Mouse (Mus musculus): ENCODE measurements at regions not wholly inside any gene's neighbourhood (a gene's known extent, or its start where the extent isn't known, plus 50 kb on each side); places are given as distances from the start of the nearest gene placed in this dataset.

DNA sequence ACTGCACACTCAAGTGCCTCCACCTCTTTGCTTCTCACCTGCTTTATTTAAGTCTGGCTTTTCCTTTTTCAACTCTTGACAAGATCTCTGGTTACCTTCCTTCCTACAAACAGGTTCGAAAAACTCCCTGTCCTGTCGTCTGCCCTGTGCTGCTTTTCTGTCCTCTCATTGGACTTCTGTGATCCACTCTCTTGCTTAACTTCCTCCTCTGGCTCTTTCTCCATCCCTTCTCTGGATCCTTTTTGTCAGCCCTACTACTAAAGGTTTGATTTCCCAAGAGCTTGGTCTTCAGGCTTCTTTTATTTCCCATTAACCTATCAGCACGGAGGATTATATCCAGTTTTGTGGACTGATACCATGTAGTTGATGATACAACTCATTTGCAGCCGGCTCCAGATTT lies 149.8 kb downstream of the Satb1 start:
- Histone ChIP-seq H3K9me3 (replicated peaks; ENCODE audit: control insufficient read depth, low read length) (no peaks in the 10 kb centered on the region), H3K27ac (ENCODE audit: low read depth, low read length) (no peak overlapping the region), H3K4me1 (ENCODE audit: control insufficient read depth, insufficient read depth, low read length) (no peaks in the 10 kb centered on the region), H3K4me2 (no peak overlapping the region), H3K36me3 (ENCODE audit: control insufficient read depth, insufficient read depth, low read length) (no peaks in the 10 kb centered on the region), H3K9ac (ENCODE audit: low read depth, low read length) (no peak overlapping the region), H3K4me3 (ENCODE audit: low read depth, low read length) (no peak overlapping the region), H3K27me3 (ENCODE audit: control insufficient read depth, insufficient read depth, low read length) (no peaks in the 10 kb centered on the region)
- 79% methylated on average over 4 of the region's 4 CpGs for WGBS (ENCODE audit: insufficient replicate concordance)
- no peak for ATAC-seq (replicated peaks; ENCODE audit: insufficient number of reproducible peaks, low FRiP score, low TSS enrichment)

DNA sequence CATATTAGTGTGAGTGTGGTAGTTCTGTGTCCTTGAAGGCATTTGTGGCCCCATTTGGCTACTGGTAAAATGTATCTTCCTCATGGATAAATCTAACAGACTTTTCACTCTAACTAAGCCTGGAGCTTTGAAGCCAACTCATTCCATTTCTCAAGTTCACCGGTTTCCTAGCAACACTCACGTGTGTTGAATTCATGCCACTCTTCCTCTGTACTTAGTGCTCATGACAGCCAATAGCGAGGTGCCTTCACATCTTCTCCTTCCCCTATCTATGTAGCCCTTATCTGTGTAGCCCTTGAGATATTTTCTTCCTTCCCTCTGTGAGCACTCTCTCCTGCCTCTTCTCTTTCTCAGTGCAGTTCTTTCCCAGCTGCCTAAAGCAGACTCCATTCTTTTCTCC lies 150.7 kb downstream of the Satb1 start:
- no peak for ATAC-seq (replicated peaks; ENCODE audit: insufficient number of reproducible peaks, low FRiP score, low TSS enrichment)
- no peaks in the 10 kb centered on the region for H3K36me3 ChIP-seq (ENCODE audit: control insufficient read depth, insufficient read depth, low read length)
- H3K4me3 ChIP-seq (ENCODE audit: low read depth, low read length) = no peak overlapping the region
- no peak overlapping the region for H3K27ac ChIP-seq (ENCODE audit: low read depth, low read length)
- 59% methylated on average over 3 of the region's 3 CpGs for WGBS (ENCODE audit: insufficient replicate concordance)
- no peak overlapping the region for H3K4me2 ChIP-seq
- no peaks in the 10 kb centered on the region for H3K27me3 ChIP-seq (ENCODE audit: control insufficient read depth, insufficient read depth, low read length)
- H3K9me3 ChIP-seq (replicated peaks; ENCODE audit: control insufficient read depth, low read length) = no peaks in the 10 kb centered on the region
- H3K9ac ChIP-seq (ENCODE audit: low read depth, low read length) = no peak overlapping the region
- H3K4me1 ChIP-seq (ENCODE audit: control insufficient read depth, insufficient read depth, low read length) = no peaks in the 10 kb centered on the region

GRCm38 (mm10) chr17:51677451-51677850 lies 155.6 kb downstream of the Satb1 start:
- no peaks in the 10 kb centered on the region for H3K9me3 ChIP-seq (replicated peaks; ENCODE audit: control insufficient read depth, low read length)
- no peaks in the 10 kb centered on the region for H3K36me3 ChIP-seq (ENCODE audit: control insufficient read depth, insufficient read depth, low read length)
- H3K4me2 ChIP-seq = no peak overlapping the region
- no peak overlapping the region for H3K27ac ChIP-seq (ENCODE audit: low read depth, low read length)
- no peaks in the 10 kb centered on the region for H3K4me1 ChIP-seq (ENCODE audit: control insufficient read depth, insufficient read depth, low read length)
- ATAC-seq (replicated peaks; ENCODE audit: insufficient number of reproducible peaks, low FRiP score, low TSS enrichment) = no peak
- 89% methylated on average over 8 of the region's 8 CpGs for WGBS (ENCODE audit: insufficient replicate concordance)
- no peaks in the 10 kb centered on the region for H3K27me3 ChIP-seq (ENCODE audit: control insufficient read depth, insufficient read depth, low read length)
- H3K9ac ChIP-seq (ENCODE audit: low read depth, low read length) = no peak overlapping the region
- no peak overlapping the region for H3K4me3 ChIP-seq (ENCODE audit: low read depth, low read length)

DNA sequence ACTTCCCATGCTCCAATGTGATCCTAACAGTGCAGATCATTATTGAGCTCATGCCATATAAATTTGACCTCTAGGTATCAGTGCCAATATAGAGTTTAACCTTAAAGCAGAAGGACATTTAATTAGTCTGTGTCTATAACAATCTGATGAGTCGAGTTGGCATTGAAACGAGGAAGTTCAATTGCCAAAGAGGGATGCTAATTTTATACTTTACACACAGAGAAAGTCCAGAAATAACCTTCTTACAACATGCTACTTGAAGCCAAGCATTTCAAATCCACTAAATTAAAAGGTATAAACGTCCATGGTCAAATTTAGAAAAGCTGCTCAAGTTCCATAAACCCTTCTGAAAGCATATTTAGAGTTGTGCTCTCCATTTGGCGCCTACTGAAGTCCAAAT lies 174.7 kb downstream of the Satb1 start:
- WGBS (ENCODE audit: insufficient replicate concordance) = 72% methylated on average over 4 of the region's 4 CpGs
- Histone ChIP-seq H3K4me2 (no peak overlapping the region), H3K4me1 (ENCODE audit: control insufficient read depth, insufficient read depth, low read length) (no peaks in the 10 kb centered on the region), H3K36me3 (ENCODE audit: control insufficient read depth, insufficient read depth, low read length) (no peaks in the 10 kb centered on the region), H3K9me3 (replicated peaks; ENCODE audit: control insufficient read depth, low read length) (no peaks in the 10 kb centered on the region), H3K9ac (ENCODE audit: low read depth, low read length) (no peak overlapping the region), H3K27ac (ENCODE audit: low read depth, low read length) (no peak overlapping the region), H3K27me3 (ENCODE audit: control insufficient read depth, insufficient read depth, low read length) (no peaks in the 10 kb centered on the region), H3K4me3 (ENCODE audit: low read depth, low read length) (no peak overlapping the region)
- ATAC-seq (replicated peaks; ENCODE audit: insufficient number of reproducible peaks, low FRiP score, low TSS enrichment) = no peak

DNA sequence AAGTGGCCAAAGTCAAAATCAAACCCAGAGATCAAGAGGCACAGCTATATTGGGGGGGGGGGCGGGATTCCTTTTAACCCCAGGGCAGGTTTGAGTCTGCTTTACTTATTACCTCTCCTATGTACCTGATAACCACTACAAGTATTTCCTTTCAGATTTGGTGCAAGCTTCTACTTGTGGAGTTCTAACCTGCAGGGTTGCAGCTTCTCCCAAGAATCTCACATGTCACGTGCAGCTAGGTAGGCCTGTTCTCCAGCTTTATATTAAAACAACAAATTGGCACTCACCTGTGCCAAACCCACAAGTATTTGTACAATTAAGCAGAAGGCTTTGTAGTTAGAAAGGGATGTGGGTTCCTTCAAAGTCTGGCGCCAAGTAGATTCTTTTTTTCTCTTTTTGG lies 179.2 kb downstream of the Satb1 start:
- no peak for ATAC-seq (replicated peaks; ENCODE audit: insufficient number of reproducible peaks, low FRiP score, low TSS enrichment)
- no peak overlapping the region for H3K27ac ChIP-seq (ENCODE audit: low read depth, low read length)
- H3K36me3 ChIP-seq (ENCODE audit: control insufficient read depth, insufficient read depth, low read length) = no peaks in the 10 kb centered on the region
- no peak overlapping the region for H3K4me2 ChIP-seq
- no peak overlapping the region for H3K9ac ChIP-seq (ENCODE audit: low read depth, low read length)
- H3K27me3 ChIP-seq (ENCODE audit: control insufficient read depth, insufficient read depth, low read length) = no peaks in the 10 kb centered on the region
- H3K9me3 ChIP-seq (replicated peaks; ENCODE audit: control insufficient read depth, low read length) = no peaks in the 10 kb centered on the region
- 70% methylated on average over 3 of the region's 3 CpGs for WGBS (ENCODE audit: insufficient replicate concordance)
- no peak overlapping the region for H3K4me3 ChIP-seq (ENCODE audit: low read depth, low read length)
- H3K4me1 ChIP-seq (ENCODE audit: control insufficient read depth, insufficient read depth, low read length) = no peaks in the 10 kb centered on the region

DNA sequence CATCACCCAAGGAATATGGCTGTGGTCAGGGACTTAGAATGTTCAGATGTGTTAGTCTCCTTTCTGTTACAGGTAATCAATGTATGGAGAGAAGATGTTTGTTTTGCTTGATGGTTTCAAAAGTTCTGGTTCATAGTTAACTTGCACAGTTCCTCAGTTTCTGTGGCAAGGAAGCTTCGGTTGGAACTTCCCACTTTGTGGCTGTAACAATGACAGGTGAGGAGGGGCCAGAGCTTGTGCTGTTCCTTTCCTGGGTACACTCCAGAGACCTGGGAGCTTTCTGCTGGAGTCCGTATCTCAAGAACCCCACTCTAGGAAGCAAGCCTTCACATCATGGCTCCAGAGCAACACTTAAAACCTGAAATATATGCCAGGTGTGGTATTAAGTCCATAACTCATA lies 181.2 kb downstream of the Satb1 start:
- WGBS (ENCODE audit: insufficient replicate concordance) = 77% methylated on average over 2 of the region's 2 CpGs
- no peaks in the 10 kb centered on the region for H3K4me1 ChIP-seq (ENCODE audit: control insufficient read depth, insufficient read depth, low read length)
- no peak for ATAC-seq (replicated peaks; ENCODE audit: insufficient number of reproducible peaks, low FRiP score, low TSS enrichment)
- H3K9me3 ChIP-seq (replicated peaks; ENCODE audit: control insufficient read depth, low read length) = no peaks in the 10 kb centered on the region
- no peak overlapping the region for H3K4me2 ChIP-seq
- no peak overlapping the region for H3K4me3 ChIP-seq (ENCODE audit: low read depth, low read length)
- H3K36me3 ChIP-seq (ENCODE audit: control insufficient read depth, insufficient read depth, low read length) = no peaks in the 10 kb centered on the region
- no peaks in the 10 kb centered on the region for H3K27me3 ChIP-seq (ENCODE audit: control insufficient read depth, insufficient read depth, low read length)
- no peak overlapping the region for H3K9ac ChIP-seq (ENCODE audit: low read depth, low read length)
- H3K27ac ChIP-seq (ENCODE audit: low read depth, low read length) = no peak overlapping the region

DNA sequence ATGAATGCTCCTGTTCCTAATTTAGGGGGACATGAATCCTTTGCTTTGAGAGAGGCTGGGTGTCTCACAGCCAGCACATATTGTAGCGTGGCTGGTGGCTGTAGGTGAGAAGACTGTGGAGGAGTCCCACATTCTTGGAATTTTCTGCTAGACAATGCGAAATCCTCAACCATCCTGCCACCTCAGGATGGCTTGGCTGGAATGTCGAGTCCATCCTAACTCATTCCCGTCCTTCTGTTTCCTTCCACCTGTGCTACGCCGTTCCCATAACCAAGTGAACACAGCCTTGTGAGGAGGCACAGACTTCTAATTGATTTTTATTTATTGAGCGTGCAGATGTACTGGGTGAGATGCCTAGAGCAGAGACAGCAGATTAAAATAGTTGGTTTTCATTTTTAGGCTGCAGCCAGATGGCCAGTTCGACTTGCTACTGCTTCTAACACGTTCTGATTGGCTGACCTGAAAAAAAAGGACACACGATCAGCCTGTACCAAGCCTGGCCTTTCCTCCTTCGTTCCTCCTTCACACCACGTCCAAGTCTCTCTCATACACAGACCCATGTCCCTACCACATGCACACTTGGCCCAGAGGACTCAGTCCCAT lies 183.8 kb downstream of the Satb1 start:
- H3K36me3 ChIP-seq (ENCODE audit: control insufficient read depth, insufficient read depth, low read length) = no peaks in the 10 kb centered on the region
- no peaks in the 10 kb centered on the region for H3K9me3 ChIP-seq (replicated peaks; ENCODE audit: control insufficient read depth, low read length)
- H3K4me1 ChIP-seq (ENCODE audit: control insufficient read depth, insufficient read depth, low read length) = no peaks in the 10 kb centered on the region
- H3K27me3 ChIP-seq (ENCODE audit: control insufficient read depth, insufficient read depth, low read length) = no peaks in the 10 kb centered on the region
- no peak overlapping the region for H3K27ac ChIP-seq (ENCODE audit: low read depth, low read length)
- WGBS (ENCODE audit: insufficient replicate concordance) = 69% methylated on average over 12 of the region's 12 CpGs
- ATAC-seq (replicated peaks; ENCODE audit: insufficient number of reproducible peaks, low FRiP score, low TSS enrichment) = no peak
- H3K4me2 ChIP-seq = no peak overlapping the region
- no peak overlapping the region for H3K4me3 ChIP-seq (ENCODE audit: low read depth, low read length)
- H3K9ac ChIP-seq (ENCODE audit: low read depth, low read length) = no peak overlapping the region

DNA sequence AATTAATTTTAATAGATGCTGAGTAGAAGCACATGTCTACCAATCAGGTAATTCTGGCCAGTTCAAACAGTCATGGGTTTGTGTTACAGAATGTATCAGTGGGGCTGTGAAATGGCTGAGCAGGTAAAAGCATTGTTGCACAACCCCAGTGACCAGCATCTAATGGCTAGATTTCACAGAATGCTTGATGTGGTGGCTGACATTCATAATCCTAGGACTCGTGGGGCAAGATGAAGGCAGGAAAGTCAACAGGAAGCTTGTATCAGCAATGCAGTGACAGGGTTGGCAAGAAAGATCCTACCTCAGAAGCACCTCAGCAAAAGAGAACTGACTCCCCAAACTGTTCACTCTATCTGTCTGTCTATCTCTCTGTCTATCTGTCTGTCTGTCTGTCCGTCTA lies 186.7 kb downstream of the Satb1 start:
- WGBS (ENCODE audit: insufficient replicate concordance) = 55% methylated on average over 2 of the region's 2 CpGs
- Histone ChIP-seq H3K4me3 (ENCODE audit: low read depth, low read length) (no peak overlapping the region), H3K27ac (ENCODE audit: low read depth, low read length) (no peak overlapping the region)

DNA sequence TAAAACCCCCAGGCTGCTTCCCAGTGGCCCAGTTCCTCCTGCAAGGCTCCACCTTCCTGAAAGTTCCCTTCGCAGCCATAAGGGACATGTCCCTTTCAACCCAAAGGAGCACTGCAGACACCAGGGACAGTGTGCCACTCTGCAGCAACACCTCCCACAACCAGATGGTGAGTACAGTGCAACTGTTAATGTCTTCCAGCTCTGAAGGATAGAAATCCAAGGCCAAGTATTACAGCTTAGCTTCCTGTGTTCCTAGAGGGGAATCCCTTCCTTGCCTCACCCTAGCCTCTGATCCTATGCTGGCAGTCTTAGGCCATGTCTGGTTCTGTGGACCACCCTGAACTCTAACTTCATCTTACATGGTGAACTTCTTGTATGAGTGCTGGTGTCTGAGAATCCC lies 187.2 kb downstream of the Satb1 start:
- Histone ChIP-seq H3K4me3 (ENCODE audit: low read depth, low read length) (no peak overlapping the region), H3K36me3 (ENCODE audit: control insufficient read depth, insufficient read depth, low read length) (no peaks in the 10 kb centered on the region), H3K9ac (ENCODE audit: low read depth, low read length) (no peak overlapping the region), H3K9me3 (replicated peaks; ENCODE audit: control insufficient read depth, low read length) (no peaks in the 10 kb centered on the region), H3K4me1 (ENCODE audit: control insufficient read depth, insufficient read depth, low read length) (no peaks in the 10 kb centered on the region), H3K4me2 (no peak overlapping the region), H3K27ac (ENCODE audit: low read depth, low read length) (no peak overlapping the region), H3K27me3 (ENCODE audit: control insufficient read depth, insufficient read depth, low read length) (no peaks in the 10 kb centered on the region)
- WGBS (ENCODE audit: insufficient replicate concordance) = 64% methylated on average over 1 of the region's 1 CpGs
- ATAC-seq (replicated peaks; ENCODE audit: insufficient number of reproducible peaks, low FRiP score, low TSS enrichment) = no peak

More for the DNA sequence above, 186.7 kb downstream of the Satb1 start:
- no peak for ATAC-seq (replicated peaks; ENCODE audit: insufficient number of reproducible peaks, low FRiP score, low TSS enrichment)
- Histone ChIP-seq H3K4me2 (no peak overlapping the region), H3K4me1 (ENCODE audit: control insufficient read depth, insufficient read depth, low read length) (no peaks in the 10 kb centered on the region), H3K9me3 (replicated peaks; ENCODE audit: control insufficient read depth, low read length) (no peaks in the 10 kb centered on the region), H3K27me3 (ENCODE audit: control insufficient read depth, insufficient read depth, low read length) (no peaks in the 10 kb centered on the region), H3K9ac (ENCODE audit: low read depth, low read length) (no peak overlapping the region), H3K36me3 (ENCODE audit: control insufficient read depth, insufficient read depth, low read length) (no peaks in the 10 kb centered on the region)
